Mouse (Mus musculus): ENCODE measurements around the gene Nfe2l2. TPM values are rescaled to one million over a fixed set of nuclear protein-coding genes. Genes with fewer than 3 reads are reported as not detected.
A peak's percentile ranks its signal among the peaks of the same experiment; 100 is the strongest.
"Not testable (repeated sequence)": the region's sequence is repeated elsewhere in the genome, so short reads cannot be mapped to it uniquely, and the experiment has no call there.

Gene Nfe2l2
- polyA plus RNA-seq, 1 experiment from 2014 or later = 12.1 TPM

DNA sequence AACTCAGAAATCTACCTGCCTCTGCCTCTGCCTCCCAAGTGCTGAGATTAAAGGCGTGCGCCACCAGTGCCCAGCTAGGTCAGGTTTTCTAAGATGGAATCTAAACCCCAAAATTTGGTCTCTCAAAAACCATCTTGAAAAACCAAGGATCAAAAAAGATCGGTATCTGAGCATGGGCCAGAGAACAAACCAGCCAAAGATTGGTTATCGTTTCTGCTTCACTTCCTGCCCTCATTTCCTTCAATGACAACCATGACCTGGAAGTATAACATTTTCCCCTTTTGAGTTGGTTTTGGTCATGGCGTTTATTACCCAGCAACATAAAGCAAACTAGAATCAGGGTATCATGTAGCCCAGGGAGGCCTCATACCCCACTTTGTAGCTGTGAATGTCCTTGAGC lies 47.5 kb downstream of the Nfe2l2 start:
- no peak overlapping the region for H3K4me3 ChIP-seq (replicated peaks)
- H3K27ac ChIP-seq (replicated peaks) = peak overlapping the region; percentile 99
- no peaks in the 10 kb centered on the region for H3K36me3 ChIP-seq
- no peak overlapping the region for H3K4me2 ChIP-seq
- WGBS = 94% methylated on average over 5 of the region's 5 CpGs
- peaks cover 22% of the 10 kb centered on the region for H3K4me1 ChIP-seq
- H3K9ac ChIP-seq (replicated peaks) = no peak overlapping the region
- H3K9me3 ChIP-seq (replicated peaks) = no peaks in the 10 kb centered on the region
- no peaks in the 10 kb centered on the region for H3K27me3 ChIP-seq (replicated peaks)
- ATAC-seq (ENCODE audit: low FRiP score) = no peak

- Histone ChIP-seq H3K9me3 (replicated peaks) (no peaks in the 10 kb centered on the region), H3K27me3 (replicated peaks) (no peaks in the 10 kb centered on the region), H3K4me3 (replicated peaks) (no peak overlapping the region), H3K36me3 (no peaks in the 10 kb centered on the region), H3K4me1 (peaks cover 9% of the 10 kb centered on the region), H3K9ac (replicated peaks) (no peak overlapping the region), H3K27ac (replicated peaks) (no peak overlapping the region), H3K4me2 (no peak overlapping the region)
- ATAC-seq (ENCODE audit: low FRiP score) = no peak
- WGBS = 85% methylated on average over 1 of the region's 1 CpGs
Measured at GRCm38 (mm10) chr2:75654679-75655078, 49.8 kb downstream of the Nfe2l2 start.

DNA sequence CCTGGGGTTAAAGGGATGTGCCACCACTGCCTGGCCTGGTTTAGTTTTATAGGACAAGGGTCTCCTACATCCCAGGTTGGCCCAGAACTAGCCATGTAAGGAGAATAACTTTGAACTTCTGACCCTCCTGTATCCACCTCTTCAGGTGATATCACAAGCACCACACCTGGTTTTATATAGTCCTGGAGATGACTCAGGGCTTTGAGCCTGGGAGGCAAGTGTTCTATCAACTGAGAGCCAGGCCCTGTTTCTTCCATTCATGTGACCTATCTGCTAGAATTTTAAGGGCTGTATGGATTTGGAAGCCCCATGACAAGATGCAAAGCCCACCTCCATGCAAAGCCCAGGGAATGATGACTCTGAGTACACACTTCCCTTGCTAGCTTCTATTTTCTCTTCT lies 51.3 kb downstream of the Nfe2l2 start:
- no peaks in the 10 kb centered on the region for H3K36me3 ChIP-seq
- no peak overlapping the region for H3K4me3 ChIP-seq (replicated peaks)
- H3K4me1 ChIP-seq = peaks cover 9% of the 10 kb centered on the region
- no peak for ATAC-seq (ENCODE audit: low FRiP score)
- H3K9ac ChIP-seq (replicated peaks) = no peak overlapping the region
- H3K9me3 ChIP-seq (replicated peaks) = no peaks in the 10 kb centered on the region
- no peak overlapping the region for H3K27ac ChIP-seq (replicated peaks)
- H3K4me2 ChIP-seq = no peak overlapping the region
- no peaks in the 10 kb centered on the region for H3K27me3 ChIP-seq (replicated peaks)

- ATAC-seq (ENCODE audit: low FRiP score) = no peak
- no peaks in the 10 kb centered on the region for H3K36me3 ChIP-seq
- H3K4me3 ChIP-seq (replicated peaks) = no peak overlapping the region
- no peak overlapping the region for H3K9ac ChIP-seq (replicated peaks)
- 94% methylated on average over 1 of the region's 1 CpGs for WGBS
- no peak overlapping the region for H3K4me2 ChIP-seq
- no peaks in the 10 kb centered on the region for H3K27me3 ChIP-seq (replicated peaks)
- H3K4me1 ChIP-seq = no peaks in the 10 kb centered on the region
- no peaks in the 10 kb centered on the region for H3K9me3 ChIP-seq (replicated peaks)
- no peak overlapping the region for H3K27ac ChIP-seq (replicated peaks)
Measured at GRCm38 (mm10) chr2:75650437-75650836, 54.0 kb downstream of the Nfe2l2 start.

- H3K4me2 ChIP-seq = no peak overlapping the region
- H3K9ac ChIP-seq (replicated peaks) = no peak overlapping the region
- ATAC-seq (ENCODE audit: low FRiP score) = no peak
- H3K4me3 ChIP-seq (replicated peaks) = no peak overlapping the region
- H3K27ac ChIP-seq (replicated peaks) = no peak overlapping the region
- 95% methylated on average over 12 of the region's 12 CpGs for WGBS
- no peaks in the 10 kb centered on the region for H3K4me1 ChIP-seq
- no peaks in the 10 kb centered on the region for H3K27me3 ChIP-seq (replicated peaks)
- no peaks in the 10 kb centered on the region for H3K9me3 ChIP-seq (replicated peaks)
- H3K36me3 ChIP-seq = no peaks in the 10 kb centered on the region
Measured at GRCm38 (mm10) chr2:75645251-75645650, 59.2 kb downstream of the Nfe2l2 start.

GRCm38 (mm10) chr2:75643950-75644349 lies 60.5 kb downstream of the Nfe2l2 start:
- no peak overlapping the region for H3K27ac ChIP-seq (replicated peaks)
- WGBS = 92% methylated on average over 6 of the region's 6 CpGs

GRCm38 (mm10) chr2:75642795-75643550 lies 61.5 kb downstream of the Nfe2l2 start:
- Histone ChIP-seq H3K4me3 (replicated peaks) (no peak overlapping the region), H3K27me3 (replicated peaks) (no peaks in the 10 kb centered on the region), H3K4me1 (no peaks in the 10 kb centered on the region), H3K27ac (replicated peaks) (no peak overlapping the region), H3K36me3 (no peaks in the 10 kb centered on the region), H3K4me2 (no peak overlapping the region), H3K9ac (replicated peaks) (no peak overlapping the region), H3K9me3 (replicated peaks) (no peaks in the 10 kb centered on the region)
- ATAC-seq (ENCODE audit: low FRiP score) = no peak
- WGBS = 87% methylated on average over 8 of the region's 8 CpGs

More at GRCm38 (mm10) chr2:75643950-75644349, 60.5 kb downstream of the Nfe2l2 start:
- no peaks in the 10 kb centered on the region for H3K4me1 ChIP-seq
- no peaks in the 10 kb centered on the region for H3K36me3 ChIP-seq
- H3K9ac ChIP-seq (replicated peaks) = no peak overlapping the region
- no peaks in the 10 kb centered on the region for H3K9me3 ChIP-seq (replicated peaks)
- no peak overlapping the region for H3K4me2 ChIP-seq
- ATAC-seq (ENCODE audit: low FRiP score) = no peak
- H3K27me3 ChIP-seq (replicated peaks) = no peaks in the 10 kb centered on the region
- no peak overlapping the region for H3K4me3 ChIP-seq (replicated peaks)

DNA sequence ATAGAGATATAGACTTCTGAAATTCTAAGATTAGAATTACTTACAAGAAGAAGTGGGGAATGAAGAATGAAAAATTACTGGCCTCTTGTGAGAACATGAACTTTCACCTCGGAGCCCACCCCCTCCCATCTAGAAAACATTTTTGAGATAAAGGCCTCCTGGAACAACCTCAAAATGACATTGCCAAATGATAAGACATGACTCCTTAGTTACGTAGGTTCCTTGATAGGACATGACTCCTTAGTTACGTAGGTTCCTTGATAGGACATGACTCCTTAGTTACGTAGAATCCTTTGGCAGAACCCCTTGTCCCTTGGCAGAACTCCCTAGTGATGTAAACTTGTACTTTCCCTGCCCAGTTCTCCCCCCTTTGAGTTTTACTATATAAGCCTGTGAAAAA lies 62.1 kb downstream of the Nfe2l2 start:
- H3K4me2 ChIP-seq; H3K9ac ChIP-seq (replicated peaks); H3K36me3 ChIP-seq; H3K4me1 ChIP-seq; H3K27ac ChIP-seq (replicated peaks); H3K4me3 ChIP-seq (replicated peaks); ATAC-seq (ENCODE audit: low FRiP score); H3K27me3 ChIP-seq (replicated peaks); H3K9me3 ChIP-seq (replicated peaks): not testable (repeated sequence)
- 88% methylated on average over 4 of the region's 4 CpGs for WGBS

DNA sequence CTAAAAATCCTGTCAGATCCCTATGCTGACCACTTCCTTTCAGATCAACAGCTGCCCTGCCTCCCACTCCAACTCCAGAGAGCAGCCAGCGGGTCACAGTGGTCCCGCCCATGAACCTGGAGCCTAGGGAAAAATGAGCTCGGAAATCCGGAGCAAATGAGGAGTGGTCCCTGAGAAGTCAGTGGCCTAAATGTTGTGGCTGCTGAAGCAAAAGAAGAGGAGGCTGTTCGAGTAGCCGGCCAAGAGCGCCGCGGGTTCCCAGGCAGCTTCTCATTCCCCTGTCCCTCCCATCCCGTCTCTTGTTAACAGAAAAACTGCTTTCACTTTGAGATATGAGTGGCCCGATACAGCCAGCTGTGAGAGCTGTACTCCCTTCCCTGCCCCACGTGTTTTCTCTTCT lies 64.9 kb downstream of the Nfe2l2 start:
- not testable (repeated sequence) for ATAC-seq (ENCODE audit: low FRiP score); H3K27me3 ChIP-seq (replicated peaks); H3K27ac ChIP-seq (replicated peaks); H3K9ac ChIP-seq (replicated peaks); H3K4me3 ChIP-seq (replicated peaks); H3K36me3 ChIP-seq; H3K4me1 ChIP-seq; H3K9me3 ChIP-seq (replicated peaks); H3K4me2 ChIP-seq
- 76% methylated on average over 11 of the region's 12 CpGs for WGBS

DNA sequence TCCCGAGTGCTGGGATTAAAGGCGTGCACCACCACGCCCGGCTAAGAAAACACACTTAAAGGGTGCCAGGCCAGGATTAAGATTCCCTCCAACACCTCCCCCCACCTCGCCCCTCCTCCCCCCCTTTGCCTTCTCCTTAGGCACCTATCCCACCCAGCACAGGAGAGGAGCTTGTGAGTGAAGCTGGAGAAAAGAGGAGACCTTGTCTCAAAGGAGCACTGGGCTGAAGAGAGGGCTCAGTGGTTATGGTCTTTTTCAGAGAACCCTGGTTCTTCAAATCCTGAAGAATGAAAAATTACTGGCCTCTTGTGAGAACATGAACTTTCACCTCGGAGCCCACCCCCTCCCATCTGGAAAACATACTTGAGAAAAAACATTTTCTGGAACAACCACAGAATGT lies 66.6 kb downstream of the Nfe2l2 start:
- H3K4me1 ChIP-seq; H3K27ac ChIP-seq (replicated peaks); ATAC-seq (ENCODE audit: low FRiP score); H3K9me3 ChIP-seq (replicated peaks); H3K4me2 ChIP-seq; H3K4me3 ChIP-seq (replicated peaks); H3K36me3 ChIP-seq; H3K27me3 ChIP-seq (replicated peaks); H3K9ac ChIP-seq (replicated peaks): not testable (repeated sequence)
- 91% methylated on average over 6 of the region's 6 CpGs for WGBS

DNA sequence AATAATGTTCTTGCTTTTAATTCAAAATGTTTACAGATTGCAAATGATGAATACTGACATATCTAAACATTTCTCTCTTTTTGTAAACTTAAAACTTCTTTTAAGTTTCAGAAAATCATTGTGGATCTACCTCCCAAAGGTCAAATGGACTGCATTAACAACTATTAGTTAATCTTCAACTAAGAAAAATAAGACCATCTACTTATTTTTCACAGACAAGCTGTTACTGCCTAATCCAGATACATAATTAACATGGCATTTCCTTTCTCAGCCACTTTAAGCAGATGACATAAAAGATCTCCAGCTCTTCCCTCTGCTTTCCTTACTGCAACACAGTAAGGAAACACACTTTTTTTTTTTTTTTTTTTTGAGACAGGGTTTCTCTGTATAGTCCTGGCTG lies 67.1 kb downstream of the Nfe2l2 start:
- no peak for ATAC-seq (ENCODE audit: low FRiP score)
- H3K27me3 ChIP-seq (replicated peaks) = no peaks in the 10 kb centered on the region

GRCm38 (mm10) chr2:75637055-75637304 lies 67.5 kb downstream of the Nfe2l2 start:
- ATAC-seq (ENCODE audit: low FRiP score); H3K27me3 ChIP-seq (replicated peaks); H3K27ac ChIP-seq (replicated peaks); H3K9ac ChIP-seq (replicated peaks); H3K36me3 ChIP-seq; H3K4me2 ChIP-seq; H3K4me1 ChIP-seq; H3K4me3 ChIP-seq (replicated peaks); H3K9me3 ChIP-seq (replicated peaks): not testable (repeated sequence)
- 95% methylated on average over 2 of the region's 2 CpGs for WGBS

More for the DNA sequence above, 67.1 kb downstream of the Nfe2l2 start:
- no peak overlapping the region for H3K9ac ChIP-seq (replicated peaks)
- no peak overlapping the region for H3K4me2 ChIP-seq
- H3K4me3 ChIP-seq (replicated peaks) = no peak overlapping the region
- no peaks in the 10 kb centered on the region for H3K9me3 ChIP-seq (replicated peaks)
- H3K27ac ChIP-seq (replicated peaks) = no peak overlapping the region
- no peaks in the 10 kb centered on the region for H3K4me1 ChIP-seq
- H3K36me3 ChIP-seq = no peaks in the 10 kb centered on the region
